Mouse (Mus musculus): Measurements from ENCODE around the gene Pafah2.

Pafah2 gene

GRCm38 (mm10) chr4:134466381-134467262 lies 70.5 kb downstream of the Pafah2 start:
- no peak for DNase-seq

GRCm38 (mm10) chr4:134467435-134468214 lies 71.5 kb downstream of the Pafah2 start:
- peak in 1 of 2 experiments; percentile 29 for DNase-seq

- peak; percentile 96 to 98 for DNase-seq
Observed at GRCm38 (mm10) chr4:134468215-134468575, 72.1 kb downstream of the Pafah2 start, which contains the start of gene Stmn1. Stmn1 (plus strand) TSS chr4:134468320.

- peak; percentile 96 to 97 for DNase-seq
Observed at GRCm38 (mm10) chr4:134468578-134469266, 72.6 kb downstream of the Pafah2 start.

- no peak for DNase-seq
Observed at GRCm38 (mm10) chr4:134469341-134469796, 73.2 kb downstream of the Pafah2 start.

- DNase-seq, result no peak
Observed at GRCm38 (mm10) chr4:134469985-134470384, 73.9 kb downstream of the Pafah2 start.

- no peak for DNase-seq
Observed at GRCm38 (mm10) chr4:134471469-134471868, 75.3 kb downstream of the Pafah2 start.

- no peak for DNase-seq
Observed at GRCm38 (mm10) chr4:134473764-134474163, 77.6 kb downstream of the Pafah2 start.

GRCm38 (mm10) chr4:134474240-134474639 lies 78.1 kb downstream of the Pafah2 start:
- no peak for DNase-seq

- DNase-seq, result no peak
Observed at GRCm38 (mm10) chr4:134476899-134477298, 80.8 kb downstream of the Pafah2 start.
